Mouse (Mus musculus) common myeloid progenitor, adult 5-6 weeks (primary cell): ENCODE measurements around the gene BC067074. TPM values are rescaled to one million over a fixed set of nuclear protein-coding genes. Genes with fewer than 3 reads are reported as not detected.

ENCODE experiments used
- ATAC-seq: replicated peaks from 2 replicates; pipeline ENCODE4 v1.8.0; 2016; ENCODE audit warnings: low read depth, mild to moderate bottlenecking, moderate TSS enrichment, inconsistent platforms; ENCODE audit not compliant: poor library complexity, severe bottlenecking
- total RNA-seq: library from RNA; stranded (forward); fragments of 200-1000, 187-1606 nt; gene quantifications from 2 replicates; pipeline ENCODE4 v1.2.3, GENCODE M21; 2017

The BC067074 gene
- total RNA-seq, 1 experiment from 2014 or later = 0.18 TPM

DNA sequence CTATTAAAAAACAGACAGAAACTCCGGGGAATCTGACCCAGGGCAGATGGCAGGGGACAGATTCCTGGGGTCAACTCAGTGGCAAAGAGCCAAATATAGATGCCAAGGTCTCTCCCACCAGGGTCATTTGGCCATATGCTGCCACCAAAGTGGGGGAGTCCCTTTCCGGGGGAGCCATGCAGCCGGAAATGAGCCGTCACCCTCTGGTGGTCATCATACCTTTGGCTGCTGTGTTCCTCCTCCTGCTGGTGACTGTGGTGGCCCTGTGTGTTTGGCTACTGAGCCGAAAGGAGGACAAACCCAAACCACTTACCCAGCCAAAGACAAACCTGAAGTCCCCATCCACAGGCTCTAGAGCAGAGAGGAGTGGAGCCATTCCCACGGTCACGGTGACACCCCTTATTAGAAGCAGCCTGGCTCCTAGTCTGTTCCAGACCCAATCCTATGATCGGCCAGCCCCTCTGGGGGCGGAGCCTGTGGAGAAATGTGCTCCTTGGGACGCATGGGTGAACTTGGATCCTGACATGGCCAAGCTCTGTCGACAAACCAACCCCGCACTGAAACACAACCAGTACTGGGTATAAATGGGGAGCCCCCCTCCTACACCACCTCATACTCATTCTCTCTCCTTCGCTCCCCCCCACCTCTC, 76.1 kb downstream of the BC067074 start:
- ATAC-seq = no peak

DNA sequence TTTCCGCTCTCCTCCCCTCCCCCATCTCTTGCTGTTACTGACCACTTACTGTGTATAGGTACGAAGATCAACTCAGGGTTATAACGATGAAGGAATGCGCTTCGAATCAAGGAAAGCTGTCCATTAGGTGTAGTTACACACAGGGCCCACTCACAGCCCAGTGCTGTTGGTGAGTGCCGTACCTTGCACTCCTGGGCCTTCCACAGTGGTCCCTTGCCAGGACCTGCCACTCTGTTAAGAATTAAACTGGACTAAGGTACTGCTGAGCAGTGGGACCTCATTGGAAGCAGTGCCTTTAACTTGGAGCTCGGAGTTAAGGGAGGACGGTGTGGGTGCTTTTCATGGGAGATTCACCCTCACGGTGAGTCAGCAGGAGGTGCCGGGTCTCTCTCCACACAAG, 76.7 kb downstream of the BC067074 start:
- ATAC-seq = no peak

DNA sequence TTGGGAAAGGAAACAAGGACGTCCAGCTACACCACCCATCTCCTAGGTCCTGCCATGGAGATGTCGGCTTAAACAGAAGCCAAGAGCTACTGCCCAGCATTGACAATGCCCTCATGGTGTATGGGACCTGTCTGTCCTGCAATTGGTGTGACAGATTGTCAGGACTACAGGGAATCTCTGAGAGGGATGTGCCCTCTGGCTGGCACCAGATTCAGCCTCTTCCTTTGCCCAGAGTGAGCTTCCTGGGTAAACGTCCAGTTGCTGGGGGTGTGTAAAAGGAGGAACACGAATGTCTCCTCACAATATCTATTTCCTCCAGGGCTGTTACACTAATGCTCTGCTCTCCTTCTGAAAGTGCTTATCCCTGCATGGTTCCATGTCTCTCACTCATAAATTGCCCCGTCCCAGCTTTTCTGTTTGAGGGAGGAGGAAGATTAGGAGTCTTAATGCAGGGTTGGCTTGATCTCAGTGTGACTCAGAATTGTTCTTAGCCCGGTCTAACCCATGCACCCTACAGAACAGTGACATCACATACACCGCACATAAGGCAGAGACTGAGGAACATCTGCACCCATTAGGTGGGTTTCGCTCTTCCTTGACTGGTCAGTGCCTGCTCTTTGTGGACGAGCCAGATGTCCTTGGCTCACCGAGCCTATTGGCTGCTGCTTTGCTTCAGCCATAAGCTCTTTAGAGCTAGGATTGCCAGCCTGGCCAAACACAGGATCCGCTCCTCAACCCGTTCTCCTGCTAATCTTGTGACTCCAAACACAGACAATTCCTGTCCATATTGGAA, 80.5 kb downstream of the BC067074 start:
- no peak for ATAC-seq

DNA sequence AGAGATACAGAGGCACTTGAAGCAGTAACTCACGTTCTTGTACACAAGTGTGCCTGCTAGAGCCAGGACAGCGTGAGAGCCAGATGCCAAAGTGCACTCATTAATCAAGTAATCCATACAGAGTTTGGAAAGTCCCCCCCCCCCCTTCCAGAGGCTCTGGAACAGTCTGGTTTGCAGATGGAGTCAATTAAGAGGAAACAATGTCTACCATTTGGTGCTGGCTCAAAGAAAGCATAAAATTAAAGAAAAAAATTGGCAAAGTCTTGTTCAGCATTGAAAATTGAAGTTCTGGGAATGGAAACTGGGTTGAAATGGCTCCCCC, 81.1 kb downstream of the BC067074 start:
- ATAC-seq = no peak

DNA sequence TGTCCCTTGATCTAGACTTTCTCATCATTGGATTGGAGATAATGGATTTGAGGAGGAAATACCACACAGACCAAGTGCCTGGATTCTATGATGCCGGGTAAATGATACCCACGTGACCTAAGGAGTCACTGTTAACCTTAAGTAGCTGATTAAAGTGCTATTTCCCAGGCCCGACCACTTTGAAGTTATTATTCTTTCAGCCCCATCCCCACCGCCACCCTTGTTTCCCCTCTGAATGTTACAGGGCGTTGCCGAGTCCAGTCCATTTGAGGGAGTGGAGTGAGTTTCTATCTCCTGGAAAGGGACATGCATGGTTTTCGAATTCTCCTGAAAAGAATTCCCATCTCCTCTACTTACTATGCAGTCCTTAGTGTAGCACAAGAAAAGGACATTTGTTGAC, 84.7 kb downstream of the BC067074 start:
- no peak for ATAC-seq

DNA sequence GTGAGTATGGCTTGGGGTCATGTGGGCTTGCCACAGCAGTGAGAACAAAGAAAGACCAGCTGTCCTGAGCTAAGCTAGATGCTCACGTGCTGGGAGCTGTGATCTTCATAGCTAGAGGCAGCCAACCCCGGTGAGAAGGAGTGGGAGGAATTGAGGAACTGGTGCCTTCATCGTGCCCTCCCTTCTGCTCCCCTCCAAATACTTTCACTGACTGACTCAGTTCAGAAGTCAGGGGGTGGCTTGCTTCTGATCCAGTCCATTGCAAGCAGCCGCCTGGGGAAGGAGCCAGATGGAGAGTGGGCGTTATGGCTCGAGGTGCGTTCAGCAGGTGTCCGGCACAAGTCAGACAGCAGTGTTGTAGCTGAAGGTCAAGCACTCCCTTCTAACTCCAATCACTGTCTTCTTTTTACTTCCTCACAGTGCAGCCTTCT, 86.0 kb downstream of the BC067074 start:
- peak; percentile 58 for ATAC-seq

DNA sequence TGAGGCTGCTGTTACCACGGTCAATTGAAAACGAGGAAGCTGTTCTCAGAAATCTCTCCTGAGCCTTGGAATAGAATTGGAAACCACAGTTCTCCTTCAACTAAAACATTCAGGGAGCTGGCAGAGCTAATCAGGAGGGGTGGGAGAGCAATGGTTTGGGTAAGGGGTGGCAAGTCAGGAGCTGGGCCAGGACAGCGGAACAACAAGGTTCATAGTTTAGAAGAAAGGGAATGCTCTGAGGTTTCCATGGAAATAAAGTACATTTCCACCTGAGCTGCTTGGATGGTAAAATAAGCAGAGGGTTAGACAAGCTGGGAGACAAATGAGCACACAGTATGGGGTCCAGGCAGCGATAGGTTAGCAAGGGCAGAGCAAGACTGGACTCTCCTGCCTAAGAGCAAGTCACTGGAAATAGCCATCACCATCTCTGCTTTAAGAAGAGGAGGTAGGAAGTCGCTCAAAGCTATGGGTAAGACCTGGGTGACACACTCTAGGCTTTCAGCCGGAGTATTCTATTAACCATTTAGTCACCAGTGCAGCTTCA, 86.9 kb downstream of the BC067074 start:
- no peak for ATAC-seq

DNA sequence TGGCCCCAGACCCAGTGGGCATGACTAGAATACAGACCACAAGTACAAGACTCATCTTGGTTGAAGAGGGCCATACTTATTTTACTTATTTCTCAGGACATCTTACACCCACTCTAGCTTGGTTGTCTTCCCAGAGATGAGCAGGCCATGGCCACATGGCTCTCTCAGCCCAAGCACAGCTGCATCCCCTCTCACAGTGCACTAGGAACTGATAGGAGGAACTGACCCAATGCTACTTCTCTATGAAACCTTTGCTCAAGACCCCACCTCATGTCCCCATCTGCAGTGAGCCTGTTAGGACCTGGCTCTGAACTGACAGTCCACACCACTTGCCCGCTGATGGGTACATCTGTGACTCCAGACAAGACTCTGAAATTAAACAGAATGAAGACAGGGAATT, 88.8 kb downstream of the BC067074 start:
- peak; percentile 69 for ATAC-seq

DNA sequence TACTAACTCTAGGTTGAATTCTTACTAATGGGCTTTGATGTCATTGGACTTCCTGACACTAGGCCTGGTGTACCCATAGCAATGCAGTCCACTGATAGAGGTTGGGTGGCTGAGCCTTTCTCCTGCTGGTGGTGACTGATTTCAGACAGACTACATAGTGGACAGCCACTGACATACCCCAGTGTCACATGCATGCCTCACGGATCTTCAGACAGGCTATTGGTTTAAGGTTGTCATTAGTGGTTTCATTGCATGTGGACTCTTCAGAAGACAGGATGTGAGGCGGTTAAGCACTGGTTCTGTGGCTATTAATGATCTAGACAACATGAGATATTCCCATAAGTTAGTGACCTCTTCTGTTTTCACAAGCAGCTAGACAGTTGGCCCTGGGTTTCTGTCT, 89.2 kb downstream of the BC067074 start:
- ATAC-seq = peak; percentile 17

DNA sequence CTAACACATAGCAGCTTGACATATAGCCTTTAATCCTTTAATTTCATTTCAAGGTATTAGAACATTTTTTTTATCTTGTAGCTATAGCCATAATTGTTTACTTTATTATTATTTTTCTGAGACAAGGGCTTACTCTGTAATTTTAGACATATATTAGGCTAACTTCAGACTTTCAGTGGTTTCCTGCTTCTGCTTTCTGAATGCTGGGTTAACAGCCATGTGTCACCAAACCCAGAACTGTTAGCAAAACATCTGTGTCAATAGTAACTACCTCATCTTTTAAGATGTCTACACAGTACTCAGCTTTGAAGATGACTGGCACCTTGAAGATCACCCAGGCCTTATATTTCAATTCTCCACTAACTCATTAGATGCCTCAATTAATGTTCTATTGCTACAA, 89.8 kb downstream of the BC067074 start:
- ATAC-seq = peak; percentile 40

DNA sequence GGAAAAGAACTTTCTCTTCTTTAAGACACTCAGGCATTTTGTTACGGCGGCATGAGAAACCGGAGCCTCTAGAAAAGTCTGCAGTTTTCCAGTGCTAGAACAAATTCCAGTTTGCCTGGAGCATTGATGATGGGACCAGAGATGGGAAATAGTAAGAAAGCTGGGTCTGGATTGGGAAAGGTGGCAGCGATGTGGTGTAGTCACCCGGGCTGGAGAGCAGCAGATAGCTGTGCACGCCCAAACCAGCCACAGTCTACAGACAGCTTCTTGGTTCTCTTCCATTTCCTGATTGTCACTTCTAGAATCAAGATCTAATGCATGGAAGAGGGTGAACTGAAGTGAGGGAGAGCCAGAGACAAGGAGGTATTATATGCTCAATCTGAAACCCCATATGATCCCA, 100.4 kb downstream of the BC067074 start:
- ATAC-seq = no peak

DNA sequence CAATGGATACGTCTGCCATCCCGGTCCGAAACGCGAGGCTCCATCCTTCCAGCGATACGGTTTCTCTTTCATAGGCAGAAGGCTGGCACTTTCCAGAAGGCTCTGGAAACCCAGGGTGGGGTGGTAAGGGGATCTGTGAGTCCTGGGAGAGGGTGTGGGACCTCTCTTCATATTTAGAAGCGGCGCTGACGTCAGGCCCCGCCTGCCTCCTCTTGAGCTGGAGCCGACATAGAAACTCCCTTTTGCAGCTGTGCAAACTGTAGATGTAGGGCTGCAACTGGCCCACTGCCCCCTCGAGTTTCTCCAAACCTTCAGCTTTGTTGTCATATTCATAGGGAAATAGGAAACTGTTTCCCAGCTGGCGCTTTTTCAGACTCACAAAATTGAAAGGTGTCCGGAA, 101.6 kb downstream of the BC067074 start:
- no peak for ATAC-seq

DNA sequence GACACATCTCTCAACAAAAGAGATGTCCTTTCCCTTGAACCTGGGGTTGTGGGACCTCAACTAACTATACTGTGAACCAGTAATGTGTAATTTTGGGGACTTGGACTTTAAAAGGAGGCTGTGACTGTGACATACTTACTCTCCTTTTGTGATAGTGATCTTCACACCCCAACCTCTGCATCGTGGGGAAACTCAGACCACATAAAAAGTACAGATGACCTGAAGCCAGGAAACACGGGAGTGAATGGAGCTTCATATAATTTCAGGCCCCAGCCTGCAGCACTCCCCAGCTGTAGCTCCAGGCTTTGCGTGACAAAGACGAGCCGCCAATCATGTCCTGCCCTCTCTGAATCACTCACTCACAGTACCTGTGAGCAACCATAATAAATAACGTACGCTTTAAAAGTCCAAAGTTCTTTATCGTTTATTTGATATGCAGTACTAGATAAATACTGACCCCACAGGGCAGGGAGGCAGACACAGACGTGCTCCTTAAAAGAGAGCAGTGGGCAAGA, 104.1 kb downstream of the BC067074 start:
- ATAC-seq = no peak

DNA sequence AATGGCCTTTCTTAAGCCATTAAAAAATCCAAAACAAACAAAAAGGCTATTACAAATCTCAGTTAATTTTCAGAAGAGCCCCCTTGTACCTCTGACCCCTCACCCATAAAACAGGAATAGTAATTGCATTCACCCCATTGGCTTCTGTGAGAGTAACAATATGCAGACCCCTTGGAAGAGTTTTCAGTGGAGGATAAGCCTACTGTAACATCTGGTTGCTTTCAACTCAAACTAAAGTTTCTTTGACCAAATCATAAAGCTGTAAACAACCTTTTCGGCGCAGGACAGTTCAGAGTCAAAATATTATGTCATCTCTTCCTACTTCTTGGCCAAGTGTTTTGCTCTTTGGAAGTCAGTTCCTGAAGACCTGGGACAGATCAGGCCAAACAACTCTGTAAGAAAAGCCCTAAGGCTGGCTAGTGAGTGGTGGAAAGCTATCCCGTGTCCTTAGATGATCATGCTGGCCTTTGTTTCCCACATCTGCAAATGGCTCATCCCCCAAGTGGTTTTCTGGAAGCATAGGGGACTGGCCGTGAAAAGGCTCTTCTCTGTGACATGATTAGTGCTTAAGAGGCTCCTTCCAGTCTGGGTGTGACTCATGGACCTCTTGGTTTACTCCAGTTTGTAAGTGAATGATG, 108.5 kb downstream of the BC067074 start:
- no peak for ATAC-seq

DNA sequence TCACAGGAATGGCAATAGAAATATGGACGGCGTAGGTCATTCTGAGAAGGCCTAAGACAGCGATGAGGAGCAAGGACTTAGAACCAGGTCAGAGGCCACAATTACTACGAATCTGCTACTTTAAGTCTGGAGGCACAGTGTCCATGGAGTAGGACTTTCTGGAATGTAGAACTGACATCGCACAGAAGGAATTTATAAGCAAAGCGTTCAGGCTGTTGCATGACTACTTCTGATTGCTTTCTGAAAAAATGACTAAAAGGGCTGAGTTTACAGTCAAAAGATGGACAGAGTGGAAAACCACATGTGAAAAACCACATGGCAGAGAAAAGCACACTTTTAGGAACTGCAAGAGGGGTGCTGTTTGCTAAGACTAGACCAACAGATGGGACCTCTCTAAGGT, 110.7 kb downstream of the BC067074 start:
- ATAC-seq = no peak

DNA sequence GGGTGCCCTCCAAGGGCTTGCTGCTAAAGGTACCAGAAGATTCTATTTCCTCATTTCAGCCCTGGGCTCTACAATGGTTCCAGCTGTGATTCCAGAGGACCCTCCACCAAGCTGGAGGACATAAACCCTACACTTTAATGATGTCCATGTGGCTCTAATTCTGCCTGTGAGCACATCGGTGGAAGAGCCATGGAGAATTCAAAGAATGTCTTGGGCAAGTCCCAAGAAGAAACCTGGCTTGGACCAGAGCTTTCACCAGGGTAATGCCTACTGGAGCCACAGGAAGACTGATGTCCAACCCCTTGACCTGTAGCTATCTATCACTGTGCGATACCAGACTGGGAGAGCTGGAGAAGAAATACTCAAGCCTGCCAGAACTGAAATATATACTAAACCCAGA, 111.2 kb downstream of the BC067074 start:
- no peak for ATAC-seq

DNA sequence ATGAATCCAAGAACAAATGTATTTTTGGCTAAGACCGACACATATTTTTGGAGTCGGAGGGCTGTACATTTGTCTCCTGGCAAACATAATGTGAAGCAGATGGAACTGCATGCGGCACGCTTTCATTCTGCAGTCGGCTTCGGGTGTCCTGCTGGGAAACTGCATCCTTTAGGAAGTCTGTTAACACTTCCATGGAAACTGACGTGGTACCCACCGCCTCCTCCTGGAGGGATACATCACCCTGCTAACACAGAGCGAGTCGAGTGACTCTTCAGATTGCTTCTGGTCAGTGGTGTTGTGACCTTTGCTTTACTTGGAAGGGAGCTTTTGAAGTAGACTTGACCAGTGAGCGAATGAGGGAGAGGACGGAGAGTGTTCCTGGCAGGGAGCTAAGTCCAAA, 117.0 kb downstream of the BC067074 start:
- ATAC-seq = no peak

DNA sequence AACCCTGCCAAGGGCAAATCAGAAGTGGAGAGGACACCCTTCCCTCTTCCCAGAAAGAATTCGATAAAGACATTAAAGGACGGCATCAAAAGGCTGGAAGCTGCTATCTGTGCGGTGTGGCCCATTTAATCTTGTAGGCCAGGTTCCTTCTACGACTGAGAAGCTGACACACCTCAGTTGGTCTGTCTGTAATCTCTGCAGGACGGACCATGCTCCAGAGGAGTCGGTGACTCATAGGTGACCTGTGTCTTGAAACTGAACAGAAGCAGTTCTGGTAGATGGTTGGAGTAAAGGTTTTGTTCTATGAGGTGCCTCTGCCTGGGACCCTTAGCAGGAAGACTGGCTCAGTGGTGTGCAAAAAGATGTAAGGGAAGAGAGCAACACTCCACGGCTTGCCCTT, 122.6 kb downstream of the BC067074 start:
- ATAC-seq = no peak

DNA sequence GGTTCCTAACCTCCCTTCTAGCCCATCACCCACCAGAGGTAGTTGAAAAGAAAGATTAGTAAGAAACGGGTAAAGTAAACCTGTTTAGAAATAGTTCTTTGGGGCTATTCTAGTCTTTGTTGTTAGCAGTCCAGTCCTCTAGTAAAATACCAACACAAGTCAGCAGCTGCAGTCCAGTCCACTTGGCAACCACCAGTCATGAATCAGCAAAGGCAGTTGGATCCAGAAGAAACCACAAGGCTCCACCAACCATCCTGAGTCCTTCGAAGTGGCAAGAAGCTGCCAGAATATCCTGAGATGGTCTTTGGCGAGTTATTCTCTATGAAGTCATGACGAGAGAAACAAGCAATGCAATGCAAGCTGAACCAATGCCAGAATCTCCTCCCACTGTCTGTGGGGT, 124.0 kb downstream of the BC067074 start:
- no peak for ATAC-seq

DNA sequence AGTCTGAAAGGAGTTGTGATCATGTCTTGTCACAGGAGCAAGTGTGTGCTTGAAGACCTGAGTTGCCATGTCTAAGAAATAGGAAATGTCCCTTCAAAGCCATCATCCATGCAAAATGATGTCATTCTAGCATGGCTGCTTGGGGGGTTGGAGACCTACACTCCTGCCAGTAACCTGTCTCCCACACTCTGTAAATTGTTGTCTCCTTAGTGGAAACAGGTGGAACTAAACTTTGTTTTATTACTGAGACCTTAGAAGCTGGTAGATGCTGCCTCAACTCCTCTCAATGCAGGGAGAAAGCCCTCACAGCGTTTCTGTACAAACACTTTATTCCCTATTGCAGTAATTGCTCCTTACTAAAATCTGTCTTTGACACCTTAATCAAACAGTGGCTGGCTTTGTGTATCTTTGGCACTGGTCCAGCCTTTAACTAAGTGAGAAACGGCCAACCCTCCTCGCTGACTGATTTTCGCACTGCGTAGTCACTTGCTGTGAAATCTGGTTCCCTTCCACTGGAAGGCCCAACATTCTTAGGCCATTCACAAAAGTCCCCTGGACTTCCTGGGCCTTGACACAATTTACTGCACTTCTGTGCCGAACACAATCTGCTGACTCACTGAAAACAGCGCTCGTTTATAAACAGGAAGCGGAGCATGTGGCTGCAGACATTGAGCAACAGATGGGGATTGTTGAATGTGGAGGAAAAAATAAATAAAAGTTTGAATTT, 125.0 kb downstream of the BC067074 start:
- ATAC-seq = peak; percentile 84
